Mouse (Mus musculus) ES-E14 (cell line): Measurements from ENCODE around the gene Strc. TPM values are rescaled to one million over a fixed set of nuclear protein-coding genes. Genes with fewer than 3 reads are reported as not detected.

Experiments
- DNase-seq: peaks from one replicate; pipeline ENCODE4 v3.0.0-alpha.2; 2013; ENCODE audit warnings: low read depth, low spot score
- H3K27ac ChIP-seq: 2 replicates; pipeline ENCODE4 v1.5.1; 2012; ENCODE audit warnings: low read depth, mild to moderate bottlenecking, low read length, moderate library complexity, mixed read lengths; ENCODE audit not compliant: poor library complexity, insufficient read depth, severe bottlenecking
- H3K36me3 ChIP-seq: 2 replicates; pipeline ENCODE4 v1.6.1; 2012; ENCODE audit warnings: mild to moderate bottlenecking, low read length, moderate library complexity, mixed read lengths; ENCODE audit not compliant: control insufficient read depth, poor library complexity, insufficient read depth, severe bottlenecking
- H3K4me1 ChIP-seq, 2 experiments: fragments of 150-350 bp in 1 of 2; sonication (generic) in 1 of 2; 2 replicates each; pipeline ENCODE4 v1.6.1; 2012; ENCODE audit warnings: low read length in 2 of 2, mild to moderate bottlenecking in 1 of 2, mixed read lengths in 1 of 2; ENCODE audit not compliant: control insufficient read depth in 2 of 2, insufficient read depth in 2 of 2, poor library complexity in 1 of 2
- H3K4me3 ChIP-seq, 2 experiments: fragments of 150-350 bp in 1 of 2; sonication (generic) in 1 of 2; 2 replicates each; pipeline ENCODE4 v1.5.1; 2012; ENCODE audit warnings: low read length in 2 of 2, low read depth in 1 of 2, mild to moderate bottlenecking in 1 of 2, mixed read lengths in 1 of 2; ENCODE audit not compliant: insufficient read depth in 1 of 2, poor library complexity in 1 of 2, severe bottlenecking in 1 of 2
- H3K9ac ChIP-seq: 2 replicates; pipeline ENCODE4 v1.6.1; 2012; ENCODE audit warnings: low read depth, mild to moderate bottlenecking, low read length, mixed read lengths; ENCODE audit not compliant: poor library complexity, insufficient read depth, severe bottlenecking
- H3K9me3 ChIP-seq: fragments of 150-350 bp; sonication (generic); 2 replicates; pipeline ENCODE4 v1.6.1; 2012; ENCODE audit warnings: low read depth, mild to moderate bottlenecking, low read length; ENCODE audit not compliant: control insufficient read depth, insufficient read depth
- CHD2 ChIP-seq: IDR thresholded peaks from 2 replicates; pipeline ENCODE4 v1.6.1; 2014; ENCODE audit warnings: mild to moderate bottlenecking, low read depth, low read length, inconsistent platforms
- HCFC1 ChIP-seq: IDR thresholded peaks from 2 replicates; pipeline ENCODE4 v1.6.1; 2012; ENCODE audit warnings: low read length, inconsistent platforms, borderline replicate concordance; ENCODE audit not compliant: insufficient read depth
- MAFK ChIP-seq: IDR thresholded peaks from 2 replicates; pipeline ENCODE4 v1.6.1; 2014; ENCODE audit warnings: mild to moderate bottlenecking, low read depth, low read length, inconsistent platforms; ENCODE audit not compliant: insufficient read depth
- ZC3H11A ChIP-seq: IDR thresholded peaks from 2 replicates; pipeline ENCODE4 v1.6.1; 2012; ENCODE audit warnings: low read depth, mild to moderate bottlenecking, inconsistent platforms, low read length, borderline replicate concordance
- ZNF384 ChIP-seq: IDR thresholded peaks from 2 replicates; pipeline ENCODE4 v1.6.1; 2012; ENCODE audit warnings: low read depth, low read length, inconsistent platforms
- in situ Hi-C, 2 experiments: fragments of 600-800 bp; cut with MboI; formaldehyde crosslinking; loops; one replicate each; pipeline ENCODE4 v1.15.1; 2025; ENCODE audit warnings: low sequenced_read_pairs in 2 of 2, inconsistent platforms in 1 of 2; ENCODE audit not compliant: unreplicated experiment in 2 of 2
- total RNA-seq: library from RNA; depleted of rRNA; stranded (reverse); fragments of 300-350 nt; gene quantifications from 2 replicates; pipeline ENCODE4 v1.2.3, GENCODE M21; 2012

Strc gene
- total RNA-seq, 1 experiment = 0.09 TPM

- no peak overlapping the region for H3K27ac ChIP-seq
- in situ Hi-C loops = no loop called here
- no peaks in the 10 kb centered on the region for H3K9me3 ChIP-seq
- H3K4me3 ChIP-seq = no peak overlapping the region
- H3K36me3 ChIP-seq = no peaks in the 10 kb centered on the region
- no peak for TF ChIP-seq ZNF384
- TF ChIP-seq CHD2 = no peak
- TF ChIP-seq MAFK = no peak
- TF ChIP-seq ZC3H11A = no peak
- no peak for TF ChIP-seq HCFC1
- no peak overlapping the region for H3K9ac ChIP-seq
- peaks cover 0 to 5% of the 10 kb centered on the region in 2 experiments; a peak in 1 of 4 replicates for H3K4me1 ChIP-seq
- no peak for DNase-seq
These were observed 12.2 kb downstream of the Strc start for GRCm38 (mm10) chr2:121374766-121375165.

- Histone ChIP-seq H3K9ac (no peak overlapping the region), H3K27ac (no peak overlapping the region), H3K36me3 (no peaks in the 10 kb centered on the region), H3K4me1 (peaks cover 0 to 5% of the 10 kb centered on the region in 2 experiments; a peak in 1 of 4 replicates), H3K4me3 (no peak overlapping the region), H3K9me3 (no peaks in the 10 kb centered on the region)
- in situ Hi-C loops = no loop called here
- TF ChIP-seq CHD2 (no peak), ZC3H11A (no peak), HCFC1 (no peak), ZNF384 (no peak)
- no peak for DNase-seq
These were observed 14.7 kb downstream of the Strc start for GRCm38 (mm10) chr2:121372266-121372665.

- H3K4me1 ChIP-seq = peaks cover 0 to 7% of the 10 kb centered on the region in 2 experiments; a peak in 1 of 4 replicates
- no peak overlapping the region for H3K4me3 ChIP-seq
- DNase-seq = no peak
- no peak overlapping the region for H3K27ac ChIP-seq
- H3K9ac ChIP-seq = no peak overlapping the region
- TF ChIP-seq MAFK (no peak), CHD2 (no peak), HCFC1 (no peak), ZNF384 (no peak), ZC3H11A (no peak)
- H3K9me3 ChIP-seq = no peaks in the 10 kb centered on the region
- no peaks in the 10 kb centered on the region for H3K36me3 ChIP-seq
- in situ Hi-C loops = no loop called here
These were observed 16.0 kb downstream of the Strc start for GRCm38 (mm10) chr2:121370921-121371320.

- Histone ChIP-seq H3K9ac (no peak overlapping the region), H3K36me3 (no peaks in the 10 kb centered on the region), H3K4me1 (peaks cover 0 to 7% of the 10 kb centered on the region in 2 experiments; a peak in 1 of 4 replicates), H3K4me3 (no peak overlapping the region), H3K9me3 (no peaks in the 10 kb centered on the region), H3K27ac (no peak overlapping the region)
- TF ChIP-seq ZC3H11A (no peak), CHD2 (no peak), ZNF384 (no peak), MAFK (no peak), HCFC1 (no peak)
- DNase-seq = no peak
- in situ Hi-C loops = no loop called here
These were observed 18.1 kb downstream of the Strc start for GRCm38 (mm10) chr2:121368831-121369230.

GRCm38 (mm10) chr2:121363656-121364055 is 23.3 kb downstream of the Strc start:
- Histone ChIP-seq H3K4me3 (no peak overlapping the region), H3K4me1 (peaks cover 0 to 7% of the 10 kb centered on the region in 2 experiments; a peak in 2 of 4 replicates), H3K9me3 (no peaks in the 10 kb centered on the region), H3K36me3 (no peaks in the 10 kb centered on the region; the same call in 1 of the 2 replicates), H3K27ac (no peak overlapping the region), H3K9ac (no peak overlapping the region)
- TF ChIP-seq ZNF384 (no peak), ZC3H11A (no peak), CHD2 (no peak), HCFC1 (no peak), MAFK (no peak)
- DNase-seq = no peak
- in situ Hi-C loops = no loop called here
